Mouse (Mus musculus) left cerebral cortex, adult 18-20 months (tissue): ENCODE measurements at regions not wholly inside any gene's neighbourhood (a gene's known extent, or its start where the extent isn't known, plus 50 kb on each side); places are given as distances from the start of the nearest gene placed in this dataset.
A peak's percentile ranks its signal among the peaks of the same experiment; 100 is the strongest.

ENCODE experiments used
- DNase-seq, 2 experiments: peaks; one replicate each; pipeline ENCODE4 v3.0.0; 2021 to 2022; ENCODE audit warnings: low spot score in 2 of 2, mixed read lengths in 1 of 2

DNA sequence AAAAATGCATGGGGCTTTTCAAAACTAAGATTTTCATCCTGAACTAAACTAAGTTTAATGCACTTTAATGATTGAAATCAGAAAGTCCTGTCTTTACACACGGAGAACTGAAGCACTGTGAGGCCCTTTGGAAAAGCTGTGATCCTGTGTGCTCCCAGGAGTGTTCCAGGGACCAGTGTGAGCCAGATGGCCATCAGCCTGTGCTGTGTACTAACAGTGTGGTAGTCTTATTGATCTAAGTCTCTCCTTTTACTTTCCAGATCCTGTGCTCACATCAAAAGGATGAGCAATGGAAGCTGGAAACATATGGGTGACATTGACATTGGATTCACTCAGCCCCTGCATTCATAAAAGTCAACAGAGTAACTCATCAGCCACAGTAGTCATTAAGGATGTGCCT is 322.5 kb downstream of the Amd2 start:
- DNase-seq: no peak

DNA sequence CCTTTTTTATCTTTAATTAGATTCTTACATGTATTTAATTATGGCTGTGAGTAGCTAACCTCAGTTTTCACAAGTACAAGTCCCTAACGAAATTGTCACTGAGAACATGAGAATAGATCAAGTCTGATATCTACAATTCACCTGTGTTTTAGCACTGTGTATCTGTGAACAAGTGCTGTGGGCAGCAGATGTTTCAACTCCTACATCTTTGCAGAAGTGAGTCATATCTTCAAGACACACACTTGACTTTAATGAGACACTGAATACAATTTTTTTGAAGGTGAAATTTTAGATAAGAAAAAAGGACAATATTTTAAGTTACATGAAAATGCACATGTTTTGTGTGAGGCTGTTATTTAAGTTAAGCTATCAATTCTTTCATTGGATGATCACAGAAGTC is 330.0 kb downstream of the Amd2 start:
- DNase-seq: peak; percentile 2
